Mouse (Mus musculus) kidney, postnatal 0 days (tissue): ENCODE data around the gene Lbh. TPM values are rescaled to one million over a fixed set of nuclear protein-coding genes. Genes with fewer than 3 reads are reported as not detected.
A peak's percentile ranks its signal among the peaks of the same experiment; 100 is the strongest.

Experiments
- ATAC-seq: fragments of 200-750 bp; cut with Nextera tagmentation; replicated peaks from 2 replicates; pipeline ENCODE4 v1.8.0; 2017; ENCODE audit warnings: low read depth, moderate number of reproducible peaks, moderate TSS enrichment, moderate library complexity; ENCODE audit not compliant: low FRiP score
- DNase-seq: peaks from one replicate; pipeline ENCODE4 v3.0.0-alpha.2; 2016; ENCODE audit warnings: low spot score
- H3K27ac ChIP-seq: fragments of 300-500 bp; sonication (generic); 2 replicates; pipeline ENCODE4 v1.5.1; 2014; ENCODE audit warnings: mild to moderate bottlenecking
- H3K27me3 ChIP-seq: fragments of 300-500 bp; sonication (generic); 2 replicates; pipeline ENCODE4 v1.6.1; 2014; ENCODE audit warnings: low read length, mixed read lengths; ENCODE audit not compliant: insufficient read depth
- H3K36me3 ChIP-seq: fragments of 300-500 bp; sonication (generic); 2 replicates; pipeline ENCODE4 v1.6.1; 2014; ENCODE audit warnings: low read length, mixed read lengths; ENCODE audit not compliant: insufficient read depth
- H3K4me1 ChIP-seq: fragments of 300-500 bp; sonication (generic); replicated peaks from 2 replicates; pipeline ENCODE4 v1.6.1; 2014; ENCODE audit warnings: antibody characterized with exemption, low read length, mixed read lengths; ENCODE audit not compliant: insufficient read depth
- H3K4me2 ChIP-seq: fragments of 300-500 bp; sonication (generic); 2 replicates; pipeline ENCODE4 v1.6.1; 2014; ENCODE audit warnings: mild to moderate bottlenecking, low read length, moderate library complexity, mixed read lengths
- H3K4me3 ChIP-seq: fragments of 300-500 bp; sonication (generic); replicated peaks from 2 replicates; pipeline ENCODE4 v1.5.1; 2014; ENCODE audit warnings: low read depth, low read length
- H3K9ac ChIP-seq: fragments of 300-500 bp; sonication (generic); 2 replicates; pipeline ENCODE4 v1.6.1; 2014; ENCODE audit warnings: low read depth, low read length
- H3K9me3 ChIP-seq: fragments of 300-500 bp; sonication (generic); replicated peaks from 2 replicates; pipeline ENCODE4 v1.6.1; 2016; ENCODE audit warnings: low read length, inconsistent platforms, mixed read lengths
- CTCF ChIP-seq: IDR thresholded peaks from 2 replicates; pipeline ENCODE4 v1.5.1; 2016; ENCODE audit warnings: antibody characterized with exemption, low read depth, mild to moderate bottlenecking, moderate library complexity
- WGBS: fragments of 180-500 bp; shearing (Covaris S2); extraction: QIAGEN DNeasy Blood & Tissue Kit; methylation state at CpG from one replicate; pipeline ENCODE4 v1.1.7; 2014; 5-methylcytosine and 5-hydroxymethylcytosine counted together
- polyA plus RNA-seq: library from polyadenylated mRNA; unstranded; fragments of >200 nt; fragmentation: Nextera tagmentation; extraction: Ambion mirVana; gene quantifications from 2 replicates; pipeline ENCODE4 v1.2.1, GENCODE M21; 2015

The Lbh gene
- polyA plus RNA-seq, 1 experiment from 2014 or later: 8.9 TPM

DNA sequence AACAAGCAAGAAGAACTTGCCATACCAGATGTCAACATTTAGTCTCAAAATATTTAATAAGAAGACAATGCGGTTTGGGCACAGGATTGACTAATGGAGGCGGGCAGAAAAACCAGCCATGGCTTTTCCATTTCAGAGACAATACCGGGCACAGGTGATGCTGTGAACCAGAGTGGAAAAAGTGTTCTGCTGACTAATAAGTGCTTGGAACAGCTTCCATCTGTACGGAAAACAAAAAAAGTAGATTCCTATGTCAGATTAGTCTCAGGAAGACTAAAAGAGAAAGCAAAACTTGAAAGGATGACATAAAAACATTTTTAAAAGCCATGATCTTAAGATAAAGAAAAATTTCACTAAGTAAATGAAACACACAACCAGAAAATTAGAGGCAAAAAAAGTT, 16.4 kb upstream of the Lbh start:
- Histone ChIP-seq H3K4me2 (no peak overlapping the region), H3K4me1 (no peaks in the 10 kb centered on the region), H3K27ac (no peak overlapping the region), H3K27me3 (no peaks in the 10 kb centered on the region), H3K9ac (no peak overlapping the region), H3K9me3 (no peaks in the 10 kb centered on the region), H3K4me3 (no peak overlapping the region), H3K36me3 (no peaks in the 10 kb centered on the region)
- 57% methylated on average over 4 of the region's 4 CpGs for WGBS
- peak; percentile 36 for DNase-seq
- no peak for ATAC-seq
- TF ChIP-seq CTCF: no peak

DNA sequence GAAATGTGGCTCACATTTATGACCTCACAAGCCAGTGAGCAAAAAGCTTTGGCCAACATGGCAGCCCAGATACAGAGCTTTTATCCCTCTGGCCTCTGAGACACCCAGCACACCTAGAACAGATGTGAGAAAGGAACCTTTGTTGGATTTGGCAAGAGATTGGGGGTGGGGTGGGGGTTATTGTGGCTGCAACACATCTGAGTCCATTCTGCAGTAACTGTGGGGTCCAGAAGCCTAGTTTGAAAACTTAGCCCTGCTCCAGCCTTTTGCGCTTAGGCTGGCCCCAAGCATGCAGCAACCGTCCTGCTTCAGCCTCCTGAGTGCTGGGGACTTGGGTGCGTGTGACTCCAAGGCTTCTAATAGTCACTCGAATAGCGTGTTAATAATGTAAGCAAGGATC, 14.8 kb upstream of the Lbh start:
- Histone ChIP-seq H3K27me3 (no peaks in the 10 kb centered on the region), H3K27ac (no peak overlapping the region), H3K4me1 (no peaks in the 10 kb centered on the region), H3K9me3 (no peaks in the 10 kb centered on the region), H3K4me2 (no peak overlapping the region), H3K4me3 (no peak overlapping the region), H3K36me3 (no peaks in the 10 kb centered on the region), H3K9ac (no peak overlapping the region)
- DNase-seq (no peak), ATAC-seq (no peak)
- WGBS: 96% methylated on average over 5 of the region's 5 CpGs
- no peak for TF ChIP-seq CTCF

DNA sequence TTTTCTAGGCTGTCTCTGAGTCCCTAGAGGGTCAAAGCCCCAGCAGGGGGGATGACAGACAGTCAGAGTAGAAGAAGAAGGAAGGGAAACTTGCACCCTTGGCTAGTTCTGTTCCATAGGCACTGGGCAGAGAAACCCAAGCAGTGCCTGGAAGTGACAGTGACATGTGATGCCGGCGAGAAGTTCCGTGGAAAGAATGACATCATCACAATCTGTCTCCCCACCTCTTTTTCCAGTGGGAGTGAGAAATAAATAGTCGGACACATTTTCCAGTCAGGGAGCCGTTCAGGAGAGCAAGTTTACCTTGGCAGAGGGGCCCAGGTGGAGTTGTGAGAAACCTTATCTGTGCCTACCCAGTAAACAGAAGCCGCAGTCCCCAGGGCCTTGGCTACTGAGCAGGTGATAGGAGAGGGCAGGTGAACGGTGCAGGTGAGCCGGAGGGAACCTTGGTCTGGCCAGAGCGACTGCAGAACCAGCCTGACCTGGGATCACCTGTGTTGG, 14.1 kb upstream of the Lbh start:
- WGBS: 46% methylated on average over 9 of the region's 9 CpGs
- no peak for TF ChIP-seq CTCF
- H3K27me3 ChIP-seq: no peaks in the 10 kb centered on the region
- H3K4me1 ChIP-seq: no peaks in the 10 kb centered on the region
- H3K36me3 ChIP-seq: no peaks in the 10 kb centered on the region
- H3K9me3 ChIP-seq: no peaks in the 10 kb centered on the region
- no peak for ATAC-seq
- no peak overlapping the region for H3K9ac ChIP-seq
- no peak for DNase-seq
- no peak overlapping the region for H3K27ac ChIP-seq
- H3K4me3 ChIP-seq: no peak overlapping the region
- H3K4me2 ChIP-seq: no peak overlapping the region

DNA sequence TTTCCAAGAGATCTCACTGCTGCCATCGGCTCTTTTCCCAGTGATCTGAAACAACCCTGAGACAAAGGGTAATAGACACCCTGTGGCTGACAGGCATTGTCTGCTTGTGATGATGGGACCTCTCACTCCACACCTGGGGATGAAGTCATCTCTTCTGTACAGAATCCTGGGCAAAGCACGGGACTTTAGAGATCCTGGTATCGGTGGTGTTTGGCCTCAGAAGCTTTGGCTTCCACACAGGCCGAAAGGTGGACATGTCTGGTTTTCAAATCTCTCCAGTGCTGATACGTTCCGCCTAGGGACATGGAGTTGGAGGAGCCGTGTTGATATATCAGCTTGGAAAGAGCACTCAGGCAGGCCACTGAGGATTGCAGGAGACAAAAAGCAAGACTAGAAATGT, 13.2 kb upstream of the Lbh start:
- Histone ChIP-seq H3K4me1 (no peaks in the 10 kb centered on the region), H3K9ac (no peak overlapping the region), H3K4me2 (no peak overlapping the region), H3K27ac (no peak overlapping the region), H3K4me3 (no peak overlapping the region), H3K27me3 (no peaks in the 10 kb centered on the region), H3K36me3 (no peaks in the 10 kb centered on the region), H3K9me3 (no peaks in the 10 kb centered on the region)
- DNase-seq: no peak
- no peak for TF ChIP-seq CTCF
- no peak for ATAC-seq
- WGBS: 88% methylated on average over 7 of the region's 7 CpGs

DNA sequence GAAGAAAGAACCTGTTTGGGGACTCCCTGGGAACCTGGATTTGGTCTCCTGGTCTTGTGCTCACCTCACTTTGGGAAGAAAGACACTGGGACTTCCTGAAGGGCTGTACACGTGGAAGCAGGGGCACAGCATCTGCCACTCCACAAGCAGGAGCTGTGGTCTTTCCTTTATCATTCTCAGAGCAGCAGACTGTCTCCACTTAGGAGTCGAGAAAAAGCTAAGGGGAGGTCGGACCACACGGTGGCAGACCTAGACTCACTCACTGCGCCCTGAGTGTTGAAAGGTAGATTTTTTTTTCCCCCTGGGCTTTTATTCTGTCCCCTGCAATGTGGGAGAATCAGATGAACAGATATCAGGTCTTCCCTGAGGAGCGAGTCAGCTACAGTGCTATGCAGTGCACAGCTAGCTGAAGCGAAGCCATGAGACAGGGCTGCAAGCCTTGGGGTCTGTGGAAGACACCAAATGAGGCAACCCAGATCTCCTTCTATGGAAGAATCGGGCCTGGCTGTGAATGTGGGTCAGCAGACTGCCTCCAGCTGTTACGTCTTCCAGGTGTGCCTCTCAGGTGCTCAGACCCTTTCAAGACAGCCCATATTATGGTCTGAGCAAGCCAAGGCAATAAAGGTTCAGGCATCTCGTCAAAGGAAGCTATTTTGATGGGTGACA, 11.7 kb upstream of the Lbh start:
- no peak for TF ChIP-seq CTCF
- Histone ChIP-seq H3K4me1 (no peaks in the 10 kb centered on the region), H3K4me3 (no peak overlapping the region), H3K36me3 (no peaks in the 10 kb centered on the region), H3K9ac (no peak overlapping the region), H3K4me2 (no peak overlapping the region), H3K27ac (no peak overlapping the region), H3K9me3 (no peaks in the 10 kb centered on the region), H3K27me3 (no peaks in the 10 kb centered on the region)
- no peak for DNase-seq
- no peak for ATAC-seq
- WGBS: 72% methylated on average over 10 of the region's 10 CpGs

DNA sequence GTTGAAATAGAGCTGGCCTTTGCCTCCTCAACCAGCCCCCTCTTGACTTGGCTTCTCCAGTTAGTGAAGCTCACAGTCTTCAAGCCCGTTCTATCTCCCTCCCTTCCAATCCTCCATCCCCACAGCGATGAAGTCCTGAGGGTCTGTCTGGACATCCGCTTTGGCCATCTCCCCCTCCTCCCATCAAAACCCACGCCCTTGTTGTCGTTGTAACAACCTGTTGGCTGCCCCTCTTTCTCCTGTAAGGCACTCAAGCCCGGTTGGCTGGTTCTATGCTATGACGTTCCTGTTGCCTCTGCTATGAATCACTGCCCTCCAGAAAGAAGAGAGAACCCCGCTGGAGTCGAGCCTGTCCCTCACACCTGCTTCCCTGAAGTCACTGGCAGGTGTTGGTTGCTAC, 10.9 kb upstream of the Lbh start:
- TF ChIP-seq CTCF: no peak
- Histone ChIP-seq H3K9me3 (no peaks in the 10 kb centered on the region), H3K36me3 (no peaks in the 10 kb centered on the region), H3K4me3 (no peak overlapping the region), H3K27ac (no peak overlapping the region), H3K4me2 (no peak overlapping the region), H3K27me3 (no peaks in the 10 kb centered on the region), H3K4me1 (no peaks in the 10 kb centered on the region), H3K9ac (no peak overlapping the region)
- no peak for DNase-seq
- no peak for ATAC-seq
- WGBS: 78% methylated on average over 9 of the region's 9 CpGs

DNA sequence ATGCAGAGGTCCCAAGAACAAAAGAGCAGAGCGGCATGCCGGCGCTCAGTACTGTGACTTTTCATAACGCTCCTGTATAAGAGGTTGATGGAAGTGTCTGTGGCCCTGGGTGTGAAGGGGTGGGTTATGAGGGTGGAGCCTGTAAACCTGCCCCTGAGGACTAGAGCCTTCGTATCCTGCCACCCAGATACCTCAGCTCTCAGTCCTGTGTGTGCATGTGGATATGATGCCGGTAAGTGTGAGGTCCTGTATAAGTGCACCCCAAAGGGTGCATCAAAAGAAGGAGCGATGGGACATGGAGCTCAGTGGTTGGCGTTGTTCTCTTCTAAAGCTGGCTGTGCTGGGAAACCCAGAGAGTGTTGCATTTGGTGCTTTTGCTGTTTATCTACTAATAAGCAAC, 10.3 kb upstream of the Lbh start:
- ATAC-seq (no peak), DNase-seq (no peak)
- H3K9me3 ChIP-seq: no peaks in the 10 kb centered on the region
- H3K27me3 ChIP-seq: no peaks in the 10 kb centered on the region
- WGBS: 90% methylated on average over 8 of the region's 8 CpGs
- no peaks in the 10 kb centered on the region for H3K36me3 ChIP-seq
- no peak overlapping the region for H3K4me2 ChIP-seq
- H3K4me1 ChIP-seq: no peaks in the 10 kb centered on the region
- no peak overlapping the region for H3K9ac ChIP-seq
- no peak overlapping the region for H3K4me3 ChIP-seq
- TF ChIP-seq CTCF: no peak
- no peak overlapping the region for H3K27ac ChIP-seq
